In the genomic region with DNA sequence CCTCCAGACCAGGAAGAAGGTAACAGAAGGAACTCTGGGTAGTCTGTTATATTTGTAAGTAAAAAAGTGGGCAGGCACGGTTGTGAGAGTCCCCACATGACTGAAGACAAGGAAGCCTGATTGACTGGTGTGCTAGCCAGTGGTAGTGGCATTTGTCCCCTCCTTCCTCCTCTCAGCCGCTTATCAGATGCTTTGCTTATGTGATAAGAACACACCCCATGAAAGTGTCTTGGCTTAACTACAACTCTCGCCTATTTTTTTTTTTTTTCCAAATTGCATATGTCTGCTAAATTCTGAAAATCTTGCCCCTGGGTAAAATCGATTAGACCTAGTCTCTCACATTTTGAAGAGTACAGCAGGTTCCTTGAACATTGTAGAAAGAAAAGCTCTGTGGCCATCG, we compare ENCODE assay signal across 24 mouse cellular contexts. TPM values are rescaled to one million over a fixed set of nuclear protein-coding genes. Genes with fewer than 3 reads are reported as not detected.
"Had no signal": no experiment of that assay in that cellular context is flagged by ENCODE, and none has a peak within 500 bp of the region (broad histone marks: within the 10 kb centered on the region; RNA-seq: fewer than 3 reads in every experiment).

No protein-coding gene starts in this region.

- H3K36me3 ChIP-seq: neural tube, embryonic 13.5 days; neural tube, embryonic 15.5 days had no signal

- H3K4me3 ChIP-seq: lung, embryonic 15.5 days; megakaryocyte, embryonic 14.5 days; midbrain, embryonic 10.5 days; midbrain, embryonic 12.5 days; myocyte; neural tube, embryonic 13.5 days; neural tube, embryonic 15.5 days; stomach, embryonic 15.5 days had no signal

- H3K4me1 ChIP-seq: lung, embryonic 15.5 days; stomach, embryonic 15.5 days had no signal

- H3K9me3 ChIP-seq: lung, embryonic 15.5 days; megakaryocyte, embryonic 14.5 days; midbrain, embryonic 10.5 days; midbrain, embryonic 12.5 days; neural tube, embryonic 13.5 days; neural tube, embryonic 15.5 days; stomach, embryonic 15.5 days had no signal

- H3K27me3 ChIP-seq: lung, embryonic 15.5 days; megakaryocyte, embryonic 14.5 days; stomach, embryonic 15.5 days had no signal

- ATAC-seq: lung, postnatal 0 days; midbrain, embryonic 16.5 days had no signal

- DNase-seq: lung, adult 18-20 months; lung, postnatal 14 days; lung, postnatal 4 days; midbrain, embryonic 14.5 days; retina, postnatal 1 day; right cerebral cortex, adult 18-20 months; right cerebral cortex, postnatal 25 days; thymus, adult 2 months; thymus, postnatal 25 days; thymus, postnatal 4 days had no signal

RNA-seq across cellular contexts. Expression of gene Vsx2, which starts 39.1 kb away (rescaled TPM):
- polyA plus RNA-seq: liver, embryonic 14.5 days; liver, embryonic 16.5 days; lung, embryonic 15.5 days; lung, postnatal 0 days; myocyte; spleen, adult 2 months; stomach, embryonic 15.5 days; stomach, postnatal 0 days had no signal
